Mouse (Mus musculus) cerebellum, adult 2 months (tissue): Measurements from ENCODE around the gene Bag2.

Source experiments
- CTCF ChIP-seq: fragments of 200-500 bp; IDR thresholded peaks from 2 replicates; pipeline ENCODE4 v1.5.1; 2011; ENCODE audit warnings: low read depth, mild to moderate bottlenecking, control low read depth, low read length, moderate library complexity, borderline replicate concordance; ENCODE audit not compliant: insufficient read depth
- POLR2A ChIP-seq: fragments of 200-500 bp; IDR thresholded peaks from 2 replicates; pipeline ENCODE4 v1.6.1; 2011; ENCODE audit warnings: low read length, control low read depth, borderline replicate concordance; ENCODE audit not compliant: insufficient read depth

DNA sequence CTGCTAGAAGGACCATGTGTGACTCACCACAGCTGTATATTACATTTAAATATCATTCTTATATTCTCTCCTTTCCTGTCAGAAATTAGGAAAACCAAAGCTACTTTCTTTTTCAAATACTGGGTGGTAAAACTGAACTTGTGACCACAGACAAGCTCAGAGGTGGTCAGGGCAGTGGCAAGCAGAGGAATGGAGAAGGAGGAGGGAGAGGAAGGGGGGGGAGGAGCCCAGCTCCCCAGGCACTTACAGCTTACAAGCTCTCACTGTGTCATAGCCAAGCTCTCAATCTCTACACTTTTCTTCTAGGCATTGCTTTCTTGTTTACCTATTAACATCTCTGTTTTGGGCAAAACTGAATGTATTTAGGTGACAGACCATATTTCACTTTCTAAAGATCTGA lies 11.2 kb upstream of the Bag2 start:
- TF ChIP-seq CTCF (no peak), POLR2A (no peak)
